Mouse (Mus musculus) G1E-ER4 (cell line): ENCODE results near the gene Olfr352. TPM values are rescaled to one million over a fixed set of nuclear protein-coding genes. Genes with fewer than 3 reads are reported as not detected.

Experiments
- GATA1 ChIP-seq: IDR thresholded peaks from one replicate; pipeline ENCODE4 v1.8.0; 2012; ENCODE audit warnings: low read length, inconsistent platforms
- polyA plus RNA-seq: library from polyadenylated mRNA; stranded (reverse); fragments of >175 nt; gene quantifications from 2 replicates; pipeline ENCODE4 v1.2.3, GENCODE M21; 2012

Olfr352 gene
- not detected in 2 replicates for polyA plus RNA-seq

- TF ChIP-seq GATA1: no peak
These were observed at the start of gene Olfr352 for GRCm38 (mm10) chr2:36868160-36868559. TSS of gene Olfr352 (plus strand) at chr2:36868460.

- no peak for TF ChIP-seq GATA1
These were observed 22.2 kb upstream of the Olfr352 start, which contains the start of gene Olfr350 for GRCm38 (mm10) chr2:36846010-36846409. TSS of gene Olfr350 (plus strand) at chr2:36846310.

- no peak for TF ChIP-seq GATA1
These were observed 5.7 kb upstream of the Olfr352 start, which contains the start of gene Olfr351 for GRCm38 (mm10) chr2:36862560-36862959. TSS of gene Olfr351 (minus strand) at chr2:36862660.

- no peak for TF ChIP-seq GATA1
These were observed 24.6 kb downstream of the Olfr352 start, which contains the start of gene Olfr353 for GRCm38 (mm10) chr2:36892836-36893235. TSS of gene Olfr353 (minus strand) at chr2:36892936.

- no peak for TF ChIP-seq GATA1
These were observed 28.9 kb downstream of the Olfr352 start for GRCm38 (mm10) chr2:36897114-36897513.

GRCm38 (mm10) chr2:36905380-36905779, 37.1 kb downstream of the Olfr352 start, which contains the start of gene Olfr354:
TSS of gene Olfr354 (plus strand) at chr2:36905680.
- TF ChIP-seq GATA1: no peak

Other genes with a start within 250 kb of the Olfr352 start
- not detected in 2 replicates for gene Olfr345, start 228.4 kb upstream of the Olfr352 start, polyA plus RNA-seq
- not detected in 2 replicates for gene Olfr346, start 182.7 kb upstream of the Olfr352 start, polyA plus RNA-seq
- gene Olfr347, start 136.6 kb upstream of the Olfr352 start, polyA plus RNA-seq: not detected in 2 replicates
- not detected in 2 replicates for gene Olfr348, start 84.2 kb upstream of the Olfr352 start, polyA plus RNA-seq
- gene Olfr50, start 77.9 kb upstream of the Olfr352 start, polyA plus RNA-seq: not detected in 2 replicates
- not detected in 2 replicates for gene Olfr3, start 51.4 kb upstream of the Olfr352 start, polyA plus RNA-seq
- not detected in 2 replicates for gene Olfr350, start 22.1 kb upstream of the Olfr352 start, polyA plus RNA-seq
- gene Olfr351, start 5.8 kb upstream of the Olfr352 start, polyA plus RNA-seq: not detected in 2 replicates
- gene Olfr353, start 24.5 kb downstream of the Olfr352 start, polyA plus RNA-seq: not detected in 2 replicates
- not detected in 2 replicates for gene Olfr354, start 37.2 kb downstream of the Olfr352 start, polyA plus RNA-seq
- gene Olfr355, start 60.4 kb downstream of the Olfr352 start, polyA plus RNA-seq: not detected in 2 replicates
- gene Olfr356, start 68.7 kb downstream of the Olfr352 start, polyA plus RNA-seq: not detected in 2 replicates
- not detected in 2 replicates for gene Olfr357, start 125.4 kb downstream of the Olfr352 start, polyA plus RNA-seq
- not detected in 2 replicates for gene Olfr358, start 140.9 kb downstream of the Olfr352 start, polyA plus RNA-seq
- not detected in 2 replicates for gene Olfr360, start 197.3 kb downstream of the Olfr352 start, polyA plus RNA-seq
- not detected in 2 replicates for gene Olfr361, start 220.8 kb downstream of the Olfr352 start, polyA plus RNA-seq
- not detected in 2 replicates for gene Olfr362, start 249.4 kb downstream of the Olfr352 start, polyA plus RNA-seq